Mouse (Mus musculus) embryonic fibroblast, embryonic 13.5 days (primary cell): ENCODE measurements around the gene Podn. TPM values are rescaled to one million over a fixed set of nuclear protein-coding genes. Genes with fewer than 3 reads are reported as not detected.

ENCODE experiments used
- H3K27ac ChIP-seq: 2 replicates; pipeline ENCODE4 v1.5.1; 2012; ENCODE audit warnings: low read length, control low read depth, inconsistent platforms; ENCODE audit not compliant: insufficient read depth
- H3K4me1 ChIP-seq: 2 replicates; pipeline ENCODE4 v1.6.1; 2011; ENCODE audit warnings: low read length; ENCODE audit not compliant: control insufficient read depth, insufficient read depth
- H3K4me3 ChIP-seq: 2 replicates; pipeline ENCODE4 v1.5.1; 2011; ENCODE audit warnings: mild to moderate bottlenecking, control low read depth, low read length; ENCODE audit not compliant: insufficient read depth
- CTCF ChIP-seq: IDR thresholded peaks from 2 replicates; pipeline ENCODE4 v1.5.1; 2011; ENCODE audit warnings: mild to moderate bottlenecking, control low read depth, low read length, moderate library complexity, borderline replicate concordance; ENCODE audit not compliant: insufficient read depth
- POLR2A ChIP-seq: IDR thresholded peaks from 2 replicates; pipeline ENCODE4 v1.6.1; 2011; ENCODE audit warnings: low read depth, mild to moderate bottlenecking, control low read depth, low read length, moderate library complexity
- polyA plus RNA-seq: library from polyadenylated mRNA; stranded (reverse); fragments of >200 nt; gene quantifications from 2 replicates; pipeline ENCODE4 v1.2.4, GENCODE M21; 2011; ENCODE audit warnings: low read depth; ENCODE audit not compliant: missing spikeins, insufficient read length

Gene Podn
- polyA plus RNA-seq, 1 experiment, result 134 TPM

- Histone ChIP-seq H3K4me1 (no peaks in the 10 kb centered on the region), H3K4me3 (no peak overlapping the region), H3K27ac (no peak overlapping the region)
- no peak for TF ChIP-seq POLR2A
- TF ChIP-seq CTCF, result no peak
Observed at GRCm38 (mm10) chr4:108066569-108066968, 29.7 kb downstream of the Podn start.

- H3K27ac ChIP-seq, result no peak overlapping the region
- H3K4me1 ChIP-seq, result no peaks in the 10 kb centered on the region
- no peak for TF ChIP-seq POLR2A
- no peak for TF ChIP-seq CTCF
- no peak overlapping the region for H3K4me3 ChIP-seq
Observed at GRCm38 (mm10) chr4:108065176-108065844, 30.9 kb downstream of the Podn start.

GRCm38 (mm10) chr4:108063616-108064015, 32.6 kb downstream of the Podn start:
- H3K27ac ChIP-seq, result no peak overlapping the region
- no peak overlapping the region for H3K4me3 ChIP-seq
- H3K4me1 ChIP-seq, result peaks cover 6% of the 10 kb centered on the region; the same call in 1 of the 2 replicates
- TF ChIP-seq CTCF (no peak), POLR2A (no peak)

GRCm38 (mm10) chr4:108062524-108062923, 33.7 kb downstream of the Podn start:
- Histone ChIP-seq H3K4me1 (peaks cover 6% of the 10 kb centered on the region; the same call in 1 of the 2 replicates), H3K4me3 (no peak overlapping the region), H3K27ac (no peak overlapping the region)
- TF ChIP-seq POLR2A (no peak), CTCF (no peak)

- no peak overlapping the region for H3K4me3 ChIP-seq
- H3K27ac ChIP-seq, result no peak overlapping the region
- TF ChIP-seq POLR2A (no peak), CTCF (no peak)
Observed at GRCm38 (mm10) chr4:108060774-108061173, 35.5 kb downstream of the Podn start.

GRCm38 (mm10) chr4:108059601-108060379, 36.5 kb downstream of the Podn start:
- Histone ChIP-seq H3K4me1 (peaks cover 6% of the 10 kb centered on the region; the same call in 1 of the 2 replicates), H3K4me3 (no peak overlapping the region), H3K27ac (0 out of 2 replicates have a peak overlapping the region, but pooled peaks have one; percentile 90)
- TF ChIP-seq POLR2A (no peak), CTCF (no peak)

More at GRCm38 (mm10) chr4:108060774-108061173, 35.5 kb downstream of the Podn start:
- H3K4me1 ChIP-seq, result peaks cover 6% of the 10 kb centered on the region; the same call in 1 of the 2 replicates

- Histone ChIP-seq H3K4me3 (no peak overlapping the region), H3K27ac (peak overlapping the region; percentile 90; the same call in 1 of the 2 replicates), H3K4me1 (peaks cover 6% of the 10 kb centered on the region; the same call in 1 of the 2 replicates)
- TF ChIP-seq POLR2A (no peak), CTCF (no peak)
Observed at GRCm38 (mm10) chr4:108058166-108058565, 38.1 kb downstream of the Podn start.

- Histone ChIP-seq H3K4me3 (no peak overlapping the region), H3K27ac (no peak overlapping the region), H3K4me1 (peaks cover 6% of the 10 kb centered on the region; the same call in 1 of the 2 replicates)
- TF ChIP-seq CTCF (no peak), POLR2A (no peak)
Observed at GRCm38 (mm10) chr4:108057247-108057646, 39.0 kb downstream of the Podn start.

- TF ChIP-seq CTCF, result no peak
Observed at GRCm38 (mm10) chr4:108055873-108056272, 40.4 kb downstream of the Podn start.

GRCm38 (mm10) chr4:108052673-108053072, 43.6 kb downstream of the Podn start:
- TF ChIP-seq CTCF, result no peak
- no peak for TF ChIP-seq POLR2A
- no peak overlapping the region for H3K4me3 ChIP-seq
- no peak overlapping the region for H3K27ac ChIP-seq
- no peaks in the 10 kb centered on the region for H3K4me1 ChIP-seq

More at GRCm38 (mm10) chr4:108055873-108056272, 40.4 kb downstream of the Podn start:
- Histone ChIP-seq H3K4me3 (no peak overlapping the region), H3K4me1 (peaks cover 6% of the 10 kb centered on the region; the same call in 1 of the 2 replicates), H3K27ac (no peak overlapping the region)
